Mouse (Mus musculus): ENCODE data around the gene Ripor2.

Ripor2 gene

GRCm38 (mm10) chr13:24623631-24624030 lies 41.6 kb downstream of the Ripor2 start:
- no peak for TF ChIP-seq GATA4 (IDR thresholded peaks at IDR 0.05; ENCODE audit: insufficient replicate concordance, low read length)

DNA sequence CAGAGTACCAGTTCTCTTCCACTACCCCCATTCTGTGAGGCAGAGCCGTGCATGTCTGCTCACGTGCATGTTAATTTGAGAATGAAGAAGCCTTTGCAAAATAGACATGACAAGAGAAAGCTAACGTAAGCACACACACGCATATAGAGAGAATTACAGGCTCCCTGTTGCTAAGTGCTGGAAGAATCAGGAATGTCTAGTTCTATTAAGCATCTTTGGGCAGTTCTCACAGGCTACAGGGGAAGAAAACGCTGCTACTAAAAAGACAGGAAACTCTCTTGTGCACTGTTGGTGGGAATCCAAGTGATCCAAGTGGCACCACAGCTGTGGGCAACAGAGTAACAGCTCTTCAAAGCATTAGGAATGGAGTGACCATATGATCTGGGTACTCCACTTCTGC lies 43.1 kb downstream of the Ripor2 start:
- TF ChIP-seq GATA4 (IDR thresholded peaks at IDR 0.05; ENCODE audit: insufficient replicate concordance, low read length) = no peak

DNA sequence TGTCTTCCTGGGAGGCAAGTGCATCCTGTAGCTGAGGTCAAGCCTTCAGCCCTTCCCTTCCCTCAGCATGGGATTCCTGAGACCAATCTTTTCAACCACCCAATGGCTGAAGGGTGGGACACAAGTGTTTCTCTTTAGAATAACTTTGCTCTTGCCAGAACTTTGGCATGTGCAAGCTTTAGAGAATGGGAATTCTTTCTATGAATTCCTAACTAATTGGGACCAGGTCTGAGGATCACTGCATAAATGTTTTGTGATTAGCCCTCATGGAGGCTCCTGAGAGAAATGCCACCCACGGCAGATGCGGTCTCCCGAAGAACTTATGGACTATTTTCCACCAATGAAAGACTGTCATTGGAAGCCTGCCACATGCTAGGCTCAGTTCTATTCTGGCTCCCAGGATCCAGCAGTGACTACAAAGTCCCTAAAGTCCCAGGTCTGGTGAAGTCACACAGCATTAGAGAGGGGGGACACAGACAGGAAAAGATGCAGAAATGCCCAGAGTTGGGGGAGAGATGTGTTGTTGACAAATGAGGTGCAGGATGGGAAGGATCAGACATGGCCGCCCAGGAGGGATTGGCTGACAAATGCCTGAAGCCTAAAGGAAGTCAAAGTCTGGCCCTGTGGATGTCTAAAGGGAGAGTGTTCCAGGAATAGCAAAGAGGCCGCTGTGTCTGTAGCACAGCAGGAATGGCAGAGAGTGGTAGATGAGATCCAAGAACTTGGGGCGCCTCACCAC lies 44.9 kb downstream of the Ripor2 start:
- no peak for TF ChIP-seq GATA4 (IDR thresholded peaks at IDR 0.05; ENCODE audit: insufficient replicate concordance, low read length)

DNA sequence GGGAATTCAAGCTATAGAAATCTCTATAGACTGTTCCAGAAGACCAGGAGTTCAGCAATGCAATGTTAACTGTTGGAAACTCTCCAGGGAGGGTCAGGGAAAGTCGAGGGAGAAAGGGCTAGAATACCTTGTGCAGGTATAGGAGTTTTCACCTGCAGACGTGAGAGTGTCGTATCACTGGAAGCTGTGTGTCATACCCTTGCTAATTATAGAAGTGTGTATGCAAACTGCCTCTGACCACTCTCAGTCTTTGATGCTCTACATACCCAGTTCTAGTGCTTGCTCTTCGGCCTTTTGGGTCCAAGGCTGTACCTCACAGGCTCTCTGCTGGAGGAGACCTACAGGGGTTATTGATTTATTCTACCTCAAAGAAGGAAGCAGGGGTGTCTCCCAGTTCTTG lies 46.2 kb downstream of the Ripor2 start:
- TF ChIP-seq GATA4 (IDR thresholded peaks at IDR 0.05; ENCODE audit: insufficient replicate concordance, low read length) = no peak

DNA sequence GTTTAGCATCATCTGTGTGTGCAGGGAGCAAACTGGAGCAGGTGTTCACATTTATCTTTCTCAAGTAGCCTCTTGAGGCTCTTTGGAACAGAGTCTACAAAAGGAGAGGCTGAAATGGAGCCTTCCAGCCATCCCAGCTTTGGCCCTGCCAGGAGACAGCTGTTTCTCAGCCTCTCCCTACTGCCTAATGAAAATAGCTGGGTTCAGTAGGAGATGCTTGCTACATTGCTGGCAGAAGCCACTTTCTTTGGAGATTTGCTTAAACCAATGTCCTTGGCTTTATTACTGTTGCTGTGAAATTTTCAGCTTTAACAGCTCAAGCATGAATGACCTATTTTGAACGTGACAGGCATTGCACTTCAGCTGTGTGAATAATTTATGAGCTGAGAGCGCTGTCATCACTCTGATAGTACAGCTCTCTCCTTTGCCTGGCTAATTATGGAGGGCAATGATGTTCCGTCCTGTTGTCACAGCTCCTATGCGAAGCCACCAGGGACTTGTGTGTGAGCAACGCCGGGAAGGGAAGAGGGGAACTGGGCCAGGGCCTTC lies 47.2 kb downstream of the Ripor2 start:
- no peak for TF ChIP-seq GATA4 (IDR thresholded peaks at IDR 0.05; ENCODE audit: insufficient replicate concordance, low read length)

DNA sequence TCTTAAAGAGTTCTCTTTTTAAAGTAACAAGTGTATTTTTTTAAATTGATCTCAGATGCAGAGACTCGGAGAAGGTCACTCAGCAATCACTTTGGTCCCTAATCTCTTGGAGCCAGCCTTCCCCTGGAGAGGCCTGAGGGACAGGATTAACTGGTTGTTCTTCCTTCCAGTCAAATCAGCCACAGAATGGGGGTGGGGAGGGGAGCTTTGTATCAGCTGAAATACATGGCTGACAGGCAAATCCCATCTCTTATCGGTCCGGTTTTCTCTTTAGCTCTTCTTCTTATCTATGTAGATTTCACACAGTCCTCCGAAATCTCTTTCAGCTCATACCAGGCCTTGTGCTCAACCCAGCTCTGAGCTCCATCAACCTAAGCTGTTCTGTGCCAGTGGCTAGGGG lies 48.4 kb downstream of the Ripor2 start:
- no peak for TF ChIP-seq GATA4 (IDR thresholded peaks at IDR 0.05; ENCODE audit: insufficient replicate concordance, low read length)

DNA sequence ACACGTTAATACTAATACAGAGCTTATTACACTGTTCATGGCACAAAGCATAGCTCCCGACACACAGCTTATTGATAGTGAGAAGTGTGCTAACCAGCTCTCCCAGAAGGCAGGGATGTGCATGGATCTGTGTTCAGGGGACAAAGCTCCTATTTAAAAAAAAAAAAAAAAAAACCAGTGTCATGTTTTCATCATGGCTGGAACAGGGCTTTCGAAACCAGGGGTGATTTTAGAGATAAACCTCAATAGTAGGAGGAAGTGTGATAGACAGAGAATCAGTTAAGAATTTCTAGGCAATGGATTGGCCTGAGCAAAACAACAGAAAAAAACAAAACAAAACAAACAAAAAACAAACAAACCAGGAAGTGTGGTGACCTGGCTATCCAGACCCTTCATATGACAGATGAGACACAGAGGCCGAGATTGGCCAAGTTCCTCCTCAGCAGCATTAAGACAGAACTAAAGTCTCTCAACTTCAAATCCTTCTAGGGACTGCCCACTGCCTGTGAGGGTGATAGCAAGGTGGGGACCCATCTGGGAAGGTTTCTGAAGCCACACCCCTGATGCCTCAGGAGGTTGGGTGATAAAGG lies 51.1 kb downstream of the Ripor2 start:
- no peak for TF ChIP-seq GATA4 (IDR thresholded peaks at IDR 0.05; ENCODE audit: insufficient replicate concordance, low read length)

DNA sequence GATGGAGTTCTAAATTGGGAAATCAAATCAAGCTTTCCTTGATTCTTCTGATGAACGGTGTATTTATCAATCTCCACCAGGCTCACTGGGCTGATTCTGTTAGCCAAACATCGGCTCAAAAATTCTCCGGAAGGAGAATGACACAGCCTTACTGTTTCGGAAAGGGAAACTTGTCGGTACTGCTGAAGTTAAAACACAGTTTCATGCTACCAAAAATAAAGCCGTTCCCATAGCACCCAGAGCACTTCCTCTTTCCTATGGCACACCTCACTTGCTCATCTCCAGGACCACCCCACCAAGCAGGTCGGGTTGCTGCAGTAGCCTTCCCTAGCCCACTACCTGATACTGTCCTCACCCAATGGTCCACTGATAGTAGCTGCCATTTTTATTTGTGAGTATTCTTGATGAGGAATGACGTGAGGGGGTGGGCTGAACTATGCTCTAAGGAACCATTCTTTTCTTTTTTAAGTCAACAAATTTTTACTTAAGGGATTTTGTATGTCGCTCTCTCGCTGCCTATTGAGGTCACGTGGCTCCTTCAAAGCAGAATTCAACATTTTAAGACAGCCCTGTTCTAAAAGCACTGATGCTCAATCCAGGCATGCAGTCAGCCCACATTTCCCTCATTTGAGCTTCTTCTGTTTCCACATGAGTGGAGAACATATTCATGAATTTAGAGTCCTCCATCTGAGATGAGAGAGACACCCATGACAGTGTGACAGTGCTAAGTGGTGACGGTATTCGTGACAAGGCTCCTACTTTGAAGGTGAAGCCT lies 52.5 kb downstream of the Ripor2 start:
- TF ChIP-seq GATA4 (IDR thresholded peaks at IDR 0.05; ENCODE audit: insufficient replicate concordance, low read length) = no peak

GRCm38 (mm10) chr13:24638371-24639214 lies 56.6 kb downstream of the Ripor2 start:
- TF ChIP-seq GATA4 (IDR thresholded peaks at IDR 0.05; ENCODE audit: insufficient replicate concordance, low read length) = no peak

DNA sequence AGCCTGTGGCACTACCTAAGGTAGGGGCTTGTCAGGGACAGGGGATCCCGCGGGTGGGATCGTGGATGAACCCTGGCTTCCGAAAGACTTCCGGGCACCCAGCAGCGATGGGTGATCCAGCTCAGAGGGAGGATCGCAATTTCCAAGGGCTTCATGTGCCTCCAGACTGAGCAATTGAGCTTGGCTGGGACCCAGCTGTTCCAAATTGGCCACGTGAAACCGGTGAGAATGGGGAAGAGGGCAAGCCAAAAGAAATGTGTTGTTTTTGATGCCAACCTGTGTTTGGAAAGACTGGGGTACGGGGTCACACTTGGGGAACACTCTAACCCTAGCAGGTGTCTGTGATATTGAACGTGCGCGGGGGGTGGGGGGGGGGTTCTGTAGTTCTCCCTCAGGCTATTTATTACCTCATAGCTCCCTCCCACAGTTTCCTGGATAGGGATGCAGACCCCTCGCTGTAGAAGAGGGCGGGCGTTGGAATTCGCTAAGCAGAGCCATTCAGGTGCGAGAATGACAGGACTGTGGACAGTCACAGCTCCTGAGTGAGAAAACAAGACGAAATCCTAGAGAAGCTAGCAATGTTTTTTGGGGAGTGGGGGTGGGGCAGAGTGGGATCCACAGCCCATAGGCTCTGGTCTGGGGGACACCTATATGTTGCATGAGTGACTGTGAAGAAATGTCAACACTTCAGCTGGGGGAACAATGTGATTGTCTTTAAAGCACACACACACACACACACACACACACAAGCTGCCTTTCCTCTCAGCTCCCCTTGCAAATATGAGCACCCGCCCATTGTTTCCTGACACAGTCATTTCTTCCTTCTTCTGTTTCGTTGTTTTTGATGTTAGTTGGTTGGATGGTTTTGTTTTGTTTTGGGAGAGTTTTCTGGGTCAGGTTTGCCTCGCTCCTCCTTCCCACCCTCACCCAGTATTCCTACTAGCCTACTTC lies 57.5 kb downstream of the Ripor2 start:
- no peak for TF ChIP-seq GATA4 (IDR thresholded peaks at IDR 0.05; ENCODE audit: insufficient replicate concordance, low read length)

- TF ChIP-seq GATA4 (IDR thresholded peaks at IDR 0.05; ENCODE audit: insufficient replicate concordance, low read length) = no peak
Measured at GRCm38 (mm10) chr13:24640166-24640560, 58.2 kb downstream of the Ripor2 start.

DNA sequence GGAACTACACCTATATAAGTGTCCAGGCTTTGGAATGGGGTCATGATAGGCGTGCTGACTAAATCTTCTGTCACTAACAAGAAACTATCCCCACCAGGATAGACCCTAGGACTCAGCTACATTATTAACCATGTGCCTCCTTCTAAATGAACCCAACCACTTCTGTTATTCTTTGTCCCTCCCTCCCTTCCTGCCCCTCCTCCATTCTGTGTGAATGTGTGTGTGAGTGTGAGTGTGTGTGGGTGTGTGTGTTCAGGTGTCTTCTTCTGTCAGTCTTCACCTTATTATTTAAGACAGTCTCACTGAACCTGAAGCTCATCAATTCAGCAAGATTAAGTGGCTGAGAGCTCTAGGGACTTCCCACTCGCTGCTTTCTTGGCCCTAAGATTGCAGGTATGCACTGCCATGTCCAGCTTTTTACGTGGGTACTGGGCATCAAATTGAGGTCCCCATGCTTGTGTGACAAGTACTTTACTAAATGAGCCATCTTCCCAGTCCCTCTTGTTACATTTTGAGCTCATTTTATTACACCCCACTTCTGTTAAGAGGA lies 58.9 kb downstream of the Ripor2 start:
- TF ChIP-seq GATA4 (IDR thresholded peaks at IDR 0.05; ENCODE audit: insufficient replicate concordance, low read length) = no peak
